Mouse (Mus musculus): ENCODE data around the gene Prdm16.

The Prdm16 gene

DNA sequence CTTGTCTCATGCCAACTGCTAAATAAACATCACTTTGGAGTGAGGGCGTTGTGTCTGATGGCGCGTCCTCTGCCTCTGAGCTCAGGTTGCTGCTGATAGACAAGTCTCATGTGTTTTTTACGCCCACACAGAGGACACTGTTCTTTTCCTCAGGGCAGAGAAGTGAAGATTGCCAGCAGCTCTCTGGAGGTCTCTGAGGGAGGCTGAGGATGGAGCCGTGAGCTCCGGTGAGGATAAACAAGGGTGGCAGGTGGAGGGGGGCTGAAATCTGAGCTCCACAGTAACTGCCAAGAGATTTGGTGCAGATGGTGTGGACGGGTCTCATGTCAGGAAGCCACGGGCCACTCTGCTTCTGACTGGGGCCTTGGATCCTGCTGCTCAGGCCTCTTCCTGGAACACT lies 249.9 kb downstream of the Prdm16 start:
- no peak for DNase-seq (ENCODE audit: low spot score)

DNA sequence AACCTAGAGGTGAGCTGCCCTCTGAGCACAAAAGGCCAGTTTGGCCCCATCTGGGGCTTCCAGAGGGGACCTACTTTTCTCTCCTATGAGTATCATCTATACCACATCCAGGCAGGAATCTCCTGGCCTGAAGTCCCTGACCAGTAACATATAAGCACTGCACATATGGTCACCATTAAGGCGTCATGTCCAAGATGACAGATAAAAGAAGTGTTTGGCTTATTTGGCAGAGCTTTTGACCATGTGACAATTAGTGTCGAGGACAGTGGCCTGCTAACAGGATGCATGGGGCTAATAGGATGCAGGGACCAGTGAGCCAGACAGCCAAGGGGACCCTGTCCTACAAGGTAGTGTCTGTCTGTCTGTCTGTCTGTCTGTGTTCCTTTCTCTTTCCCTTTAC lies 250.8 kb downstream of the Prdm16 start:
- DNase-seq (ENCODE audit: low spot score) = no peak

DNA sequence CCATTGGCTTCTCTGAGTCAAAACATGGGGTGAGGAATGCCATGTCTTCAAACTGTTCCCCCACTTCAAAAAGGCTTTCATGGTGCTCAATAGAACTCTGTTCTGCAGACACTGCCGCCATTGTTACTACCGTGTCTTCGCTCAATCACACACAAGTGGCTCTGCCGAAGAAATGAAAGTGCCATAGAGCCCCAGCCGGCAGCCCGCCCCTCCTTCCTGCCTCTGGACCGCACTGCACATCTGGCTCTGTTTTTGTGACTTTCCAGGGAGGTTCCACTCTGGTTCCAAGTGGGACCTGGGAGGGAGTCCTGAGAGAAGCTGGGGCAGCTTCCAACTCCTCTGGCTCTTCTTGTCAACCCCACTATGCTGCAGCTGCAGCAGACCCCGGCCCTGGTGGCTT lies 251.5 kb downstream of the Prdm16 start:
- no peak for DNase-seq (ENCODE audit: low spot score)

DNA sequence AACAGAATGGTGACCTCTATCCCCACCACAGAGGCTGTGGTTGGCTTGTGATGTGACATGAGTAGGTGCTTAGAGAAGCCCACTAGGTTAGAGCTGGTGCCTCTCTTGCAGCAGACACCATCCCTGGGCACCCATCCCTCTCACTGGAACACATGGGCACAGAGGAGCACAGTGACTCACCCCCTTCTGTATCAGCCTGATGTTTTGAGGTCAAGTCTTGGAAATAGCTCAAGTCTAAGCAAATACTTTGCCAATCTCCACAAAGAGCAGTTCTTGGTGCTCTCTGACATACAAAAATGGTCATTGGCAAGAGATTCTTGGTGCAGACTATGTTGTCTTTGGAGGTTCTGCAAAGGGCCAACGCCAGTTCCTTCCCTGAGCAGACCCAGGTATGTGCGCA lies 257.8 kb downstream of the Prdm16 start:
- no peak for DNase-seq (ENCODE audit: low spot score)

DNA sequence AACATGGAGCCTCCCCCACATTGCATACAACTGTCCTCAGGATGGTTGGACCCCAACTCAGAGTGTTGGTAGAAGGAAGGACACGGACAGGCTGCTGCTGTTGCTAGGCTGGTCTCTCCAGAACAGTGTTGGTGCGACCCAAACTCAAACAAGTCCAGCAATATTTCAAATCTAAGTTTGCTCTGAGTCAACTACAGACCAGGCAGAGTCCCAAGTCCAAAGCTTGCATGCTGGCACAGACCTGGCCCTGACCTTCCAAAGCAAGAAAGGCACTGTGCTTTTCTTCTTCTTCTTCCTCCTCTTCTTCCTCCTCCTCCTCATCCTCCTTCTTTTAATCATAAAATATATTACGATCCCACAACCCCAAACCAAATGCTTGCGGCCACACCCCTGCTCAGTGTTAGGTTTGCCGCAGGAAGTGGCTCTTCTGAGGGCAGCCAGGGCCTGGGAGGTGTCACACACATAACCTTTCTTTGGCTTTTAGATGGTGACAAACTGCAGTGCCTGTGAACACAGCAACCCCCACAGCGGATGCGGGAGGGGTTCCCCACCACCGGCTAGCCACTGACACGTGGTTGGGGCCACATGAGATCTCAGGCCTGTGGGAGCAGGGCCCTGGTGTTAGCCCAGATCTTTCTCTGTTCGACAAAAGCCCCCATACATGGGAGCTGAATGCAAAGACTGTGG lies 260.6 kb downstream of the Prdm16 start:
- no peak for DNase-seq (ENCODE audit: low spot score)

DNA sequence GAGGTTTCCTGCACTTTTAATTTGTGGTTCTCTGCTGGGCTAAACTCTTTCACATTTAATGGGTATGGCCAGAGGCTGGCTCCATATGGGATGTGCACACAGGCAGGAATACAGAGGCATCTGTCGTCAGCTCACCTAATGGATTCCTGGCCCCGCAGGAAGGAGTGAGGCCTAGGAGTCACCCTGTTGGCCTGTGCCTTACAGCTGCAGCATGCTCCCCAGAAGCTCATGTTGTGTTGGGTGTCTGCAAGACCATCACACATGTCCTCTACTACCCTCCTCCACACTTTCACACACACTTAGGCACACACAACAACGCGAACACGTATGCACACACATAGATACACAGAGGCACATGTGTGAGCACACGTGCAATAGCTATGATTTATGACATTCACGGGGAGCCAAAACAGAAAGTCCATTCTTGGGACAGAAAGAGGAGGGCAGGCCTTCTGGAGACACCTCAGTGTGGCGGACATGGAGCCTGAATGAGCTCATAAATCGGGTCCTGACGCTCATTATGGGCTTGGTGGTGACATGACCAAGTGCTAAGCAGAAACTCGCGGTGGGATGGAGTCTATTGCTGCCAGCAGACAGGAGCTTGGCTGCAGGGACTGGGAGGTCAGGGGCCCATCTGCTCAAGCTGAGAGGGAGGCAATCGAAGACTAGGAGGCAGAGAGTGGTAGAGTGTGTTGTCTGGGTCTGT lies 265.0 kb downstream of the Prdm16 start:
- no peak for DNase-seq (ENCODE audit: low spot score)

- no peak for DNase-seq (ENCODE audit: low spot score)
These were observed 265.8 kb downstream of the Prdm16 start for GRCm38 (mm10) chr4:154370841-154371240.

- no peak for DNase-seq (ENCODE audit: low spot score)
These were observed 267.6 kb downstream of the Prdm16 start for GRCm38 (mm10) chr4:154369089-154369488.

DNA sequence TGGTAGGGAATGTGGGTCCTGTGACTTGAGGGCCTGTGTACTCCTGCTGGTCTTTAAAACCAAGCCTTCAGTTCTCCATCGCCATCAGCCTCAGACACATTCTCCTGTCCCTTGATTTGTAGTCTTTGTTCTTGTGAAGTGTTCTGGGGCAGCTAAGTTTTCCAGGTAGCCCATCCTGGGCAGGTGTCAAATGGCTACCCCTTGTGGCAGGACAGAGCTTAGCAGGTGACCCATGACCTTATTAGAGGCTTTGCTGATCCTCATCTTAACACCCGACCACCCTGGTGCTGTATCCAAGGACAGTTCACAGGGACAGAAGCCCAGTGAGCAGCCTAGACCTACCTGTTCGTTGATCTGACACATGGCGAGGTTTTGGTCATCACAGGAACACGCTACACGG lies 269.8 kb downstream of the Prdm16 start:
- no peak for DNase-seq (ENCODE audit: low spot score)

DNA sequence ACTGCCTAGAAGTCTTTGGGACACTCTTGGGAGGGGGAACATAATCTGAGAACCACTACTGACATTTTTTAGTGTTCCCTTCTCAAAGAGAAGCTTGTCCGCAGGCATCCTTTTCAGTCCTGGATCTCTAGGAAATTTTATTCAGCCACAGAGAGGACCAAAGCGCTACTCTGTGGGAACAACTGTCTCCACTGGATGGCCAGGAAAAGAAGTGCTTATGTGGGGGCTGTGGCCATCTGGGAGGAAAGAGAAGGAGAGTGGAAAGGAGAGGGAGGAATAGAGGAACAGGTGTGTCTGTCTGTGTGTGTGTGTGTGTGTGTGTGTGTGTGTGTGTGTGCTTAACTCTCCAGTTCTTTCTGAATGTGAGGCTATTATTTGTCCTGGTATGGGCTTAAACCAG lies 271.9 kb downstream of the Prdm16 start:
- no peak for DNase-seq (ENCODE audit: low spot score)

DNA sequence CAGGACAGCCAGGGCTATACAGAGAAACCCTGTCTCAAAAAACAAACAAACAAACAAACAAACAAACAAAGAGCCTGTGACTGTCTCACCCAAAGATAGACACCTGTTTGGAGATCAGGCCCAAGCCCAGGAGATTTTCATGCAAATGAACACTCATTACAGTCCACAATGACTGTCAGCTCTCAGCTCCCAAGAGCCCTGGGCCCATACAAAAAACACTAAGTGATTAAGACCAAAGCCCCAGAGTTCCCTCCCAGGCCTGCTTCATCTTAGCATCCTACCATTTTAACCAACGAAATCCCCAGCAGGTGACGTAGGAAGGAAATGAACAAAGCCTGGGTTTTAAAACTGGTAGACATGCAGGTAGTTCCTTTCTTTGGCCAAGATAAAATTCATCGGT lies 275.8 kb downstream of the Prdm16 start:
- no peak for DNase-seq (ENCODE audit: low spot score)

DNA sequence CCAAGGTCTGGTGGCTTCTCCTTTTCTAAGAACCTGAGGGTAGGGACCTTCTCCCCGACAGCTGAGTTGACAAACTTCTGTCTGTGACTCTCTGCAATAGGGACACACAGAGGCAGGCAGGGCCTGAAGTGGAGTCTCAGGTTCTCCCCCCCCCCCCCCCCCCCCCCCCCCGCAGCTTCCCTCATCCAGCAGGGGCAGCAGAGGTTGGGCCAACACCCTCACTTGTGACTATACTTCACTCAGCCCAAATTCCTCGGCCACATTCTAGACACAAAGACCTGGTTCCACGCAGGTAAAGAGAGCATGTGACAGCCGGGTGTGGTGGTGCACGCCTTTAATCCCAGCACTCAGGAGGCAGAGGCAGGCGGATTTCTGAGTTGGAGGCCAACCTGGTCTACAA lies 276.2 kb downstream of the Prdm16 start:
- DNase-seq (ENCODE audit: low spot score) = no peak

GRCm38 (mm10) chr4:154359762-154360300 lies 276.8 kb downstream of the Prdm16 start:
- no peak for DNase-seq (ENCODE audit: low spot score)

DNA sequence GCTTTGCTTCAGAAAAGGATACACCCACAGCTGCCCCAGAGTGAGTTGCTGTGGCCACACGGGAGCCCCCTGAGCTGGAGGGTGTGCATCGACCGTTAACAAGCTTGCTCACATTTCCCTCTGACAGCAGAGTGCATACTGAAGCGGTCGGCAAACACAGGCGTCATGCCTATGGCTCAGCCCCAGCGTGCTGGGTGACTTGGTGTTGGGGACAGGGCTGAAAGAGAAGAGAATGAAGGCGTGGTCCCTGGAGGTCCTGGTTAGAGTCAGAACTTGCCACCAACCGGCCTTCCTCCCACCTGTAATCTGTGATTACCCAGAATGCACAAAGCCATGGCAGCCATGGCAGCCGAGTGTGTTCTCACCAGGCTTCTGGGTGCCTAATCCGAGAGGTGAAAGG lies 277.9 kb downstream of the Prdm16 start:
- no peak for DNase-seq (ENCODE audit: low spot score)

DNA sequence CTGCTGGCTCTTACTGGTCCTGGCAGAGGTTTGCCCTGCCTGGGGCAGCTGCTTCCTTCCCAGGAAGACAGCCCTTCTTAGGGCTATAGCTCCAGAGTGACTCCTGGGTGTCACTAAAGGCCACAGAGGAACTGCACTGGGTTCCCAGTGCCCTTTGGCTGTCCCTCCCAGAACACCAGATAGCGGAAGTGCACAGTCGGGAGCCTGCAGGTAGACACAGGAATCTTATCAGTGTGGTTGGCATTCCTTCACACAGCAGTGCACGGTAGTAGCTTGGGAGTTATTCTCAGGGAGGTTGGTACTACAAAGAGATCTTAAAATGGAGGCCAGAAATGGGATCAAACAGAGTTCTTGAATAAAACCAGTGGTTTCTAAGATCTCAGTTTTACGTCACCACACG lies 278.3 kb downstream of the Prdm16 start:
- DNase-seq (ENCODE audit: low spot score) = no peak

GRCm38 (mm10) chr4:154355408-154355807 lies 281.3 kb downstream of the Prdm16 start:
- DNase-seq (ENCODE audit: low spot score) = no peak

DNA sequence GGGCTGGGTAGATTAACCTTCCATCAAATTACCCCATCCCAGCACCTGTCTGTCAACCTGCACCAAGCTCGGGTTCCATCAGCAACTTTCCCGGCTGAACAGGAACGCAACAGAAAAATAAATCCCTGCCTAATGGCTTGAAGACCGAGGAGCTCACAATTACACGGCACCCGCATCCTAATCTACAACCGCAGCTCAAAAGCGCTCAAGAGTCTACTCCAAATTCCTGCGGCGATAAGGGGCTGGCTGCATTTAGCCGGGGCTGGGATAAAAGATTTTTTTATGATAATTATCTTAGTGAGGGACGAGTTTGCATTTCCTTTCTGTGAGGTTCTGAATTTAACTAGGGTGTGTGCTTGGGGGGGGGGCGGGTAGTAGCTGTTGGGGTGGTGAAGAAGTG lies 284.4 kb downstream of the Prdm16 start:
- no peak for DNase-seq (ENCODE audit: low spot score)

DNA sequence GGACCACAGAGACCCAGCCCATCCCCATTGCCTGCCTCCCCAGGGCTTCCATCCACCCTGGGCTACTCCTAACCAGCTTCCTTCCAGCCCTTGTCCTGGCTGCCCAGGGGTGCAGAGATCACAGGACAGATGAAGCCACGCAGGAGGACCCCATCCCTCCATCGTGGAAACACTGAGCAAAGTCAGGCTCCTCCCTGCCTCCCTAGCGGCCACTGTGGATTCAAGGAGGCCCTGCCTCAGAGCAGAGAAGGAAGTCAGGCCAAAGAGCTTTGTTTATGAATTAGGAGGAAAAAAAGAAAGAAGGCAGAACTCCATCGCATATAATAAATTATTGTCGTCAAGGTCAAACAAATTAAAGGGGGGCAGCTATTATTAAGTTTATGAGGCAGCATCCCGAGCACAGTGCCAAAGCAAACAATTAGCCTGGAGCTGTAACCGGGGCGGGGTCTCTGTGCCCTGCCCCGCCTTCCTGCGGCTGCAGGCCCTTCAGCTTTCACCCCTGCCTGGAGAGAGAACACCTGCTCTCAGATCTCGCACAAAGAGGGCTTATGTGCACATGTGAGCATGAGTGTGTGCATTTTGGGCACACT lies 288.4 kb downstream of the Prdm16 start:
- no peak for DNase-seq (ENCODE audit: low spot score)

DNA sequence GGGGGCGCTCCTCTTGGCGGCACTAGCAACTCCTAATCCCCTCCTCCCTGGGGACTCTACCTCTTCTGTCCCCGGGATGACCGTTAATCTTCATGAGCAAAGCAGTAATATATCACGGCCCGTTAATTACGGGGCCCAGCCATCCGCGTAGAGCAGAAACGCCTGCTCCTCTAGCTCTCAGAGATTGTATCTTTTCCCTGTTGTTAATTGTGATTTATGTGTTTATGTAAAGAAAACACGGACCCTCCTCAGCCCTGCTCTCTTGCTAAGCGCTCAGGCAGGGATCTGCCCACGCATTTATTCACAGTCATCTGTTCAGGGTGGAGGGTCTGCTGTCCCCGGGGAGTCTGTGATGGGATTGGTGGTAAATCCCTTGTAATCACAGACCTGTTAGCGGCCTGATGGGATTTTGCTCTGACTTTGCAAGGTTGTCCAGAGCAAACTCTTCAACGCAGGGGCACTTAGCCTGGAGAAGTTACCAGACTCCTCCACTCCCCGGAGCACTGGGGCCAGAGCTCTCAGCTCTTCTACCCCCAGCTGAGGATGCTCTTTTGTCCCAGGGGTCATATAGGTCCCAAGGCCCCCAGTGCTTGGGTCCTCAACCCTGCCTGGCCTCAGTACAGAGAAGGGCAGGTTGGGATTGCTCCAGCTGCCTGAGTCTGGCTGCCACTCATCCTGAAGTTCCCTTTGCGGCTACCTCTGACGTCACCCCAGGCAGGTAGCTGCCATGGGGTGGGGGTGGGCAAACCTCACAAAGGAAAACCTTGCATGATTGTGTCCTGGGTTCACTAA lies 289.7 kb downstream of the Prdm16 start:
- DNase-seq (ENCODE audit: low spot score) = peak; percentile 22

DNA sequence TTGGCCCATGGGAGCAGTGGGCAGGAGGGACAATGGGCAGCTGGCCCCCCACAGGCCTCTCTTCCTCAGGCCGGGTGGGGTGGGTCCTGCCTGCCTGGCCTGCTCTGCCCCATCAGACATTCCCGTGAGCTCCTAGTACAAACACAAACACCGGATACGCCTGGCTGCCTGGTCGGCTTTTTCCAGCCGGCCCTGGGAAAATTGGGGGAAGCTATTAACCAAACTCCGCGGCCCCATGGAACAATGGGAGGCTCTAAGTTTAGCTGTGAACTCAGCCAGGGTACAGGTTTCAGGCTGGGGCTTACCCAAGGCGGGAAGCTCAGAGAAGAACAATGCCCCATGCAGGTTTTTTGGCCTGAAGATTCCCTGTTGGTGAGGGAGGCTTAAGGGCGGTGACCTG lies 300.0 kb downstream of the Prdm16 start:
- peak; percentile 40 for DNase-seq (ENCODE audit: low spot score)

GRCm38 (mm10) chr4:154335761-154336160 lies 300.9 kb downstream of the Prdm16 start, which contains the start of gene B230104I21Rik:
B230104I21Rik (plus strand) TSS chr4:154336127.
- DNase-seq (ENCODE audit: low spot score) = no peak

GRCm38 (mm10) chr4:154334699-154335402 lies 301.8 kb downstream of the Prdm16 start:
- peak; percentile 53 for DNase-seq (ENCODE audit: low spot score)
